Mouse (Mus musculus): ENCODE results near the gene a. TPM values are rescaled to one million over a fixed set of nuclear protein-coding genes. Genes with fewer than 3 reads are reported as not detected.
"Not testable (repeated sequence)": the region's sequence is repeated elsewhere in the genome, so short reads cannot be mapped to it uniquely, and the experiment has no call there.

Gene a
- polyA plus RNA-seq, 1 experiment, result 1.0 TPM

DNA sequence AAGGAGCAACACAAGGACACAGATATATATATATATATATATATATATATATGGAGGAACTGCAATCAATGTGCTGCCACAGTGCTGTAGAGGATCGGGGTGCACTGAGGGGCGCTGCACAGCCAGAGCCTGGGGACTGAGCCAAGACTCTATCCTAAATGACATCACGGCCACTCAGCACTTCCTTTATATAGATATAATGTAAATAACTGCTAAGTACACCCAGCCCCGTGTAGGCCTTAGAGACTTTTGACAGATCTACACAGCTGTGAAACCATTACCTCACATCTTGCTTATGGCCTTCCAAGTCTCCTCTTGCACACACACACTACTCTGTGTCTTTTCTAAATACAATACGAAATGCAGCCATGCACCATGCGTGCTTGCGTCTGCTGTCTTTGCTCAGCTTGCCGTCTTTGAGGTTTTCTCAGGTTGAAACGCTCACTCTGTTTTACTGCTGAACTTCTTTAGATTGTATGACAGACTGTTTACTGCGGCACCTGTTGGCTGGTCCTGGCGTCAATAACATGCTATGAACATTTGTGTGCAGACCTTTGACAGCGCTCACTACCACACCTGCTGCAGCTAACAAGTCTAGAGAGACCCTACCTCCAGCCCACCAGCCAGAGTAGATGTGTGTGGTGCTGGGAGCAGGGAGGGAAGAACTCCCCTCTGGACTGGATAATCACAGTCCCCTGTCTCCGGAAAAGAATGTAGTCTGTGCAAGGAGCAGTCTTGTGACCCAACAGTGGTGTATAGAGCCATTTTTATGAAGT, 126.9 kb downstream of the a start:
- DNase-seq (ENCODE audit: extremely low spot score in 1 of 2, low spot score in 1 of 2), result no peak

DNA sequence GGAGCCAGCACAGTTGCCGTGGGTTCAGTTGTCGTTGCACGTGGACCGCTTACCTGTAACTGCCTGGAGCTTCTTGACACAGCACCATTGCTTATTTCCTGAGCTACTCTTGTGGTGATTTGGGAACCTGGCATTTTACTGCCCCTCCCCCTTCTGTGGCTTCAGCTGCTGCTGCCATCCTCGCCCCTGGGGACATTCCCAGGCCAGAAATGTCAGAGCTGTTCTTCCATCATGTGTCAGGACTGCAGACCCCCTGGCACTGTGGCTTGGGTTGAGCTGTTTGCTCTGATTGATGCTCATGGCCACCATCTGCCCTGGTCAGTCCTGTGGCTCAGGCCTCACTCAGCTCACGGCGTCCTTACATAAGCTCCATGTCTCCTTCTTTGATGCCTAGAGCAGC, 129.7 kb downstream of the a start:
- DNase-seq (ENCODE audit: extremely low spot score in 1 of 2, low spot score in 1 of 2), result no peak

DNA sequence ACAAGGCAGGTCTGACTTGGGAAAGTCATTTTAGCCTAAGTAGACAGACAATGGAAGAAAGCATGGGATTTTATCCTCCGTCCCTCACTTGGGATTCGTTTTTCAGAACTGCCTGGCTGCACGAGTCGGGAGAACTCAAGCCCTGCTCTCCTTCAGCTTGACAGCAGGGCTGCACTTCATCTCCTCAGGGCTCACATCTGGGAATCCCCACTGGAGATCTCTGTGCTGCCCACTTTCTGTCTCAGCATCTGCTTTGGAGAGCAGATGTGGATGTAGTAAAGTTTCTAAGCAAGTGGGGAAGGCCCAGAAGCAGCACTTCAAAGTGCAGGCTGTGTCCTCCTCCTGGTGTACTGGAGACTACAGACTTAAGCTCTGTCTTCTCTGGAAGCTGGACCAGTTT, 130.9 kb downstream of the a start:
- not testable (repeated sequence) for DNase-seq (ENCODE audit: extremely low spot score in 1 of 2, low spot score in 1 of 2)

DNA sequence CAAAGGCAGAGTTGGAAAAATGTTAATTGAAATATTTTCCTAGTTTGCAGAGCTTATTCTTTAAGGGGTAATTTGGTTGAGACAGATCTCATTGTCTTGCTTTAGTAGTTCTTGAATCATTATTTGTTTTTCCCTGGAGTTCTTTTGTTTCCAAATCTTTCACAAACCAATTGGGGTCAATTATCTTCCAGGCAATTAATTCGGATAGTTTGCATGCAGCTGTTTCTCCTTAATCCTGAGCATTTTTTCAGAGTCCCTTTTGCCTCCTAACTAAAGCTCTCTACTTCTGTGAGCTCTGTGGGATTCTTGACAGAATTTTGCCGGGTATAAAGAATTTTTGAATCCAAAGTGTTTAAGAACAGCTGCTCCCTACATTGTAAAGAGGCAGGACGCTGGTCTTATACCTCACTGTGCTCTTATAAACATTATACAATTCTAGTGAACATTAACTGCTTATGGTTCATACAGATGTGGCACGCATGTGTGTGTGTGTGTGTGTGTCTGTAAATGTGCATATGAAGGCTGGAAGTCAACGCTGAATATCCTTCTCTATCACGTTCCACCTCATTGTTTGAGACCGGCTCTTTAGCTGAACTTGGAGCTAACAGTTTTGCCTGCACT, 134.3 kb downstream of the a start:
- DNase-seq (ENCODE audit: extremely low spot score in 1 of 2, low spot score in 1 of 2), result peak in 1 of 2 experiments; percentile 4

DNA sequence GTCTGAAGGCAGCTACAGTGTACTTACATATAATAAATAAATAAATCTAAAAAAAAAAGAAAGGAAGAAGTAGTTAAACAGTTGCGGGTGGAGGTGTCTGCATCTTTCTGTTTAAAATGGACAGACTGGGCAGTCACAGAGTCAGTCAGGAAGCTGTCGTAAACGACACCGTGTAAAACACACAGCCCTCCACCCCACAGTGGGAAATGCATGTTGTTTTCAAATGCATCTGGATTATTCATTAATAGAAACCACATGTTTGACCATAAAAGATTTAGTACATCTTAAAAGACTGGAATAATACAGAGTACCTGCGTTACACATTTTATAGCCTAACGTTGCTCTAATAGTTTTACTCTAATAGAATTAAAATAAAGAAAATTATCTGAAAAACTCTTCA, 135.6 kb downstream of the a start:
- no peak for DNase-seq (ENCODE audit: extremely low spot score in 1 of 2, low spot score in 1 of 2)

DNA sequence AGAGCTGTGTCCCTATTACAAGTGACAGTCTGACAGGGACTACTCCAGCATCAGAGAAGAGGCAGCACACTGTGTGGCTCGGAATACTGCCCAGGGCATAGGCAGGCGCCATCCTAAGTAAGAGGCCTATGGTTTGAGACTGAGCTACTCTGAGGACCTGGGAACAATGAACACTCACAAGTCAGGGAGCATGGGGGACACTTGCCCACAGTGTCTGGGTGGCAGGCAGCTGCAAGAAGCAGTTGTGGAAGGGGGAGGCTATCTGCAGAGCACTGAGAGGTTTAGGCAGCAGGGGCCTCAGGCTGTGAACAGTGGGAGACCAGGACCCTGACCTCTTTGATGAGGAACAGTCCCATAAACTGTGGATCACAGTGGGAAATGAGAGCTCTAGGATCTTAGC, 137.1 kb downstream of the a start:
- no peak for DNase-seq (ENCODE audit: extremely low spot score in 1 of 2, low spot score in 1 of 2)

DNA sequence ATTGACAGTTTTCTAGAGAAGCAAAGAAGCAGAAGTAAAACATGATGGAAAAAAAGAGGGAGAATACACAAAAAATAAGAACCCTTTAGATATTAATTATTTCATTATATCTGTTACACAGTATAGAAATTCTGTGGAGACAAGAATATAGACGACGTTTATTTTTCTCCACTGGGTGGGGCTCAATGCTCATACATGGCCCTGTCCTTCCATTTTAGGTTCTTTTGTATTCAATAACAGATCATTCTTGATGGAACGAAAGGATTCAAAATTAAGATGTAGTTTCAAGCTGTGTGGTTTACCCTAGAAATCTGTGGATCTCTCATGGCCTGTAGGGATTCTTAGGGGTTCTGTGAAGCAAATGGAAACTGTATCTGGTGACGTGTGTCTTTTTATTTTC, 142.7 kb downstream of the a start:
- DNase-seq (ENCODE audit: extremely low spot score in 1 of 2, low spot score in 1 of 2), result peak in 1 of 2 experiments; percentile 33

DNA sequence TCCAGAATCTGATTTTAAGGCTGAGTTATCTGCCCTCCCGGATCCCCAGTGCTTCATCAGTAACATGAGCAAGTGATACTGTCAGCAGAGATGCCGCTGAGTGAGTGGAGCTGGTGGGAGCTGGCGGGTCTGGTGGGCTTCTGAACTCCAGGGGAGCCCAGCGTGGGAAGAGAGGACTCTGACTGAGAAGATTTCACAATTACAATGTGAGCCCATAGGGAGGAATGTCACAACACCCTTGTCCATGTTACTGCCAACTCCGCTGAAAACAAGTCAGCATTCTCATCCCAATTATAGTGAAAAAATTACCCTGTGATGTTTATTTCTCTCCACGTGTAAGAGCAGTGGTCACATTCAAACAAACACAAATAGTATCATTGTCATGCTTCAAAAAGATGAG, 144.9 kb downstream of the a start:
- no peak for DNase-seq (ENCODE audit: extremely low spot score in 1 of 2, low spot score in 1 of 2)

DNA sequence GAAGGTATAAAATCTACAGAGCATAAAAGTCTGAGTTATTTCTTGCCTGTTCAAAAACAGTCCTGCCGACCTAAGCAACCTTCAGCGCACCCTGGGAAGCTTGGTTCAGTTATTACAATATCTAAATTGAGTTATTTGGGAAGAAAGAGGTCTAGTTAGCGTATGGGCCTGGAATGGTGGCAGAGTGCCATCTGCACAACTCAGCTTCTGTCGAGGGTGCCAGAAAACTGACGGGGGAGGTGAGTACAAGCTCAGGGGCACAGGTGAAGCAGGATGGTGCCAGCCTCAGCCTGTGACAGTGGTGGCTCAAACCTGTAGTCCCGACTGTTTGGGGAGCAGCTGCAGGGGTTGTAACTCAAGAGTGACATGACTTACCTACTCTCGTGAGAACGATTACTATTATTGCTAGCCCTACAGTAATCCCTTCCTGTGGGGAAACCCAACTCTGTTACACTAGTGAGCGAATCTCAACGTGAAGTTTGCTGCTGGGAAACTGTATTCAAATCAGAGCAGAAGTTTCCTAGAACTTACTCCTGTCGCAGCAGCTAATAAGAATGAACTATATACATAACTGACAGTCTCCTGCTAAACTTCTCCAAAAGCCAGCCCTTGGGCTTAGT, 145.4 kb downstream of the a start:
- DNase-seq (ENCODE audit: extremely low spot score in 1 of 2, low spot score in 1 of 2), result no peak

DNA sequence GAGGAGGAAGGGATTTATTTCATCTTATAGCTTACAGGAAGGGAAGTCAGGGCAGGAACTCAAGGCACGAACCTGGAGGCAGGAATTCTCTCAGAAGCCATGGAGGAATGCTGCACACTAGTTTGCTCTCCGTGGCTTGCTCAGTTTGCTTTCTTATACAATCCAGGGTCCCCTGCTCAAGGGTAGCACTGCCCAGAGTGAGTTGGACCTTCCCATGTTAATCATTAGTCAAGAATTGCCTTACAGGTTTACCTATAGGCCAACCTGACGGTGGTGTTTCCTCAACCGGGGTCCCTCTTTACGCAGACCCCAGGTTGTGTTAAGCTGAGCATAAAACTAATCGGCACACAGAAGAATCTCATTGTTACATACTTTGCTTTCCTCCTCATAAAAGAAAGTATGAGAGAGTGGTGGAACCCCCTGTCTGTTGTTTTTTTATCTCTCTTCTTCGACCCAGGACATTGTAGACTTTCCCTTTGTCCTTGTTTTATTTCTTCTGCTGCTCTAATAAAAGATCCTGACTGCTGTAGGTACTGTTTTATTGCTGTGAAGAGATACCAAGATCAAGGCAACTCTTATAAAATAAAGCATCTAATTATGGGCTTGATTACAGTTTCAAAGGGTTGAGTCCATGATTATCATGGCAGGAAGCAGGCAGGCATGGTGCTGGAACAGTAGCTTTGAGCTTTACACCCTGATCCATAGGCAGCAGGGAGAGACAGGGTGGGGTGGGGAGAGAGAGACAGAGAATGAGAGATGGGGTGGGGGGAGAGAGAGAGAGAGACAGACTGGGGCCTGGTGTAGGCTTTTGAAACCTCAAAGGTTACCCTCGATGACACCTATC, 146.6 kb downstream of the a start:
- DNase-seq (ENCODE audit: extremely low spot score in 1 of 2, low spot score in 1 of 2), result no peak

DNA sequence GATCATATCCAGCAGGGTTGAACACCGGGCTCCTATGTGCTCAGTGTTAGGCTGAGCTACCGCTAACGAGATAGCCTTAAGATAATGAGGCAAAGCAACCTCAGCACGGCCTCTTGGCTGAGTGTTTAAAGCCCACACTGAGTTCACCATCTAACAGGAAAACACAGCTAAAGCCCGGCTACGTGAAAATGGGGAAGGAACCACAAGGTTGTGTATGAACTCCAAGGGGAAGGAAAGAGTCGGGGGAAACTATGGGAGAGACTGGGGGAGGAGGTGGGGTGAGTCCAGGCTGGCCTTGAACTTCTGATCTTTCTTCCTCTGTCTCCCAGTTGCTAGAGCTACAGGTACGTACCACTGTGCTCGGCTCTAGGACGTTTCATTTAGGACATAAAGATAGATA, 150.8 kb downstream of the a start:
- no peak for DNase-seq (ENCODE audit: extremely low spot score in 1 of 2, low spot score in 1 of 2)

DNA sequence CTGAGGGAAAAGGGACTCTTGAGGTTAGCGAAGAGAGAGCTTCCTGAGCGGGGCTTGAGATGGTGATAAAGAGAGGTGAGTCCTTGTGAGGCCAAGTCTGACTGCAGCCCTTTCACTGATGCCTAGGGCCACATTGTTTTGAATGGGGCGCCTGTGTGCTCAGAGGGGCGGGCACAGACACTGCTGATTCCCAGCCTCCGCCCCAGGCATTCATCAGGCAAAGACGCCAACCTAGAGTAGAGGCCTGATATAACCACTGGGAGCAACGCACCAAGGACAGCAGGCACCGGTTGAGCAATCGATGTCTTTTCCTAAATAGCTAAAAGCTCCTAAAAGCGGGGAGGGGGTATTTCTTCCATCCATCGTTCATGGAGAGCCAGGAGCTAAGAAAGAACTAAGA, 151.3 kb downstream of the a start:
- no peak for DNase-seq (ENCODE audit: extremely low spot score in 1 of 2, low spot score in 1 of 2)

DNA sequence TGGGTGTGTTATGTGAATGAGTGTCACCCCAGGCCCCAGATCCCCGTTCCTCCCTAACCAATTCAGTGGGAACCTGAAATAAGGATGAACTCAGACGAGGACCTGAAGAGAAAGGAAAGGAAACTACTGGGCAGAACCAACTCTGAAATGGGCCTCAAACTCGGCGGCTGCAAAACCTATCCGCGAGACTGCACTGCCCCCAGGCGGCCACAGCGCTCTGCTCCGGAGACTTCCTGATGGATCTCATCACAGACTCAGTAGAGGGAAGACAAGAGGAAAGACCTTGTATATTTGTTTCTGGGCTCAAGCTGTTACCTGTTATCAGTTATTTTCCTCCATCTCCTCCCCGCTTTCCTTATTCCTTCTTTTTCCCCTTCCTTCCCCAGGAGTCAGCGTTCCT, 151.9 kb downstream of the a start:
- peak; percentile 29 to 89 for DNase-seq (ENCODE audit: extremely low spot score in 1 of 2, low spot score in 1 of 2)

DNA sequence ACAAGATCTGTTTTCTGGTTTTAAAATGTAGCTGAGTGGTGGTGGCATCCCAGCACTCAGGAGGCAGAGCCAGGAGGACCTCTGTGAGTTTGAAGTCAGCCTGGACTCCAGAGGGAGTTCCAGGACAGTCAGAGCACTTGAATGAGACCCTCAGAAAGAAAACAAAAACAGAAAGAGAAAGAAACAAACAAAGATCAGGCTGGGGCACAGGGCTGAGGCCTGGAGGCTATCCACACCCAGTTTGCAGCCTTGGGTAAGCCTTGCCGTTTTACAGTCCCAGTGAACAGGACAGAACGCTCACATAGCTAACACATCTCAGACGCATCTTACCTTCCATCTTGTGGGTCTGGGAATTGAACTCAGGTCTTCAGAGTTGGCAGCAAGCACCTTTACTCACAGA, 155.7 kb downstream of the a start:
- DNase-seq (ENCODE audit: extremely low spot score in 1 of 2, low spot score in 1 of 2), result no peak

DNA sequence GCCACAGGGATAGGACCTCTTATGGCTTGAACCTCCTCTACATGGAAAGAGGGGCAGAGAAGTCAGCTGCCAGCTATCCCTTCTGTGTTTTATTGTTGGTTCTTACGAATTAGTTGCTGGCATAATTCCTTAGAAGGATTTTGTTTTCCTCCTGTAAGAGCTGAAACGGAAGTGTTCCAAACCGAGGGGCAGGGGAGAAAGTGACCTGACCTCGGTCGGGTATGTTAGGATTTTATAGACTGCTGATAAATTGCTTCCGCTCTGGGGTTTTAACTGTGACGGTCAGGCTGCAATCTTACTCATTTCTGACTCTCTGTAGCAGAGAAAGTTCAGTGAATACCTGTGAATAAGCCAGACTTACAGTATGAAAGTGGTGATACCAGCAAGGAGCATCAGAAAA, 158.2 kb downstream of the a start:
- no peak for DNase-seq (ENCODE audit: extremely low spot score in 1 of 2, low spot score in 1 of 2)

DNA sequence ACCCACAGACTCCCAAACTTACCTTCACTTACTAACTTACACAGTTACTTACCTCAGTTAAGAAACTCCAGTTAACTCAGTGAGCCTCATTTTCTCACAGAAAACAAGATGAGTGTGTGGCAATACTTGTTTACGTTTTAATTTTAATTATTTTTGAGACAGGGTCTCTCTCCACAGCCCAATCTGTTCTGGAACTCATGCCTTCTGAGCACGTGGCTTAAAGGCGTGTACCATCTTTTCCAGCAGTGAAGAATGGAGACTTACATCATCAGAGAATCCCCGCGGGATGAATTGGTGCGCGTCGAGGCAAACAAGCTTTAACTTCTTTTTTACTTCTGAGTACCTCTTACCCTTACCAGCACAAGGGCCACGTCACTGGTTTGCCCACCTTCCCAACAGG, 158.7 kb downstream of the a start:
- no peak for DNase-seq (ENCODE audit: extremely low spot score in 1 of 2, low spot score in 1 of 2)

DNA sequence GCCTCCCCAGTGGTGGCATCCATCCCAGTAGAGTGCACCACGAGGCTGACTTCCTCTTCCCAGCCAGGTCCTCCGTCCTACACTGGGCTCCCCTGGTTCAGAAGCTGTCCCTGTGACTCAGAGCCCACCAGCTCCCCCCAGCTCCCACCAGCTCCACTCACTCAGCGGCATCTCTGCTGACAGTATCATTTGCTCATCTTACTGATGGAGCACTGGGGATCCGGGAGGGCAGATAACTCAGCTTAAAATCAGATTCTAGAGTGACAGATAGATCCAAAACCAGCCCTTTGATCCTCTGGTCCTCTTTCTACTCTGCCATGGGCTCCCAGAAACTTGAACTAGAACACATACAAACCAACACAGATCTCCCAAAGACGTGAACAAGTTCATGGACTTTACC, 159.4 kb downstream of the a start:
- no peak for DNase-seq (ENCODE audit: extremely low spot score in 1 of 2, low spot score in 1 of 2)

DNA sequence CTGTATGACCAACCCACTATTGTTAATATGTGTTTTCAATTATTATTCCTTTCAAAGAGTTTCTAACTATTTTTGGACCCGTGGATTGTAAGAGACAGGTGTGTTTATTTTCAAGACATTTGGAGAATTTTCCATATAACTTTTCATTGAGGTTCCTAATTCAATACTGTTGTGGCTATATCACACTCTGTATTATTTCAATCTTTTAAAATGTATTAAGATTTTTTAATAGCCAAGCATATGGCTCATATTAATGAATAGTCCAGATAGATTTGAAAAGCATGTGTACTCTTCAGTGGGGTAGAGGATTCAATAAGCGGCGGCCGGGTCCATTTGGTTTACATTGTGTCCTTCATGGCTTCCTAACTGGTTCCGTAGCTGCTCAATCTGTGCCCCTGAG, 168.3 kb downstream of the a start:
- DNase-seq (ENCODE audit: extremely low spot score in 1 of 2, low spot score in 1 of 2), result no peak

DNA sequence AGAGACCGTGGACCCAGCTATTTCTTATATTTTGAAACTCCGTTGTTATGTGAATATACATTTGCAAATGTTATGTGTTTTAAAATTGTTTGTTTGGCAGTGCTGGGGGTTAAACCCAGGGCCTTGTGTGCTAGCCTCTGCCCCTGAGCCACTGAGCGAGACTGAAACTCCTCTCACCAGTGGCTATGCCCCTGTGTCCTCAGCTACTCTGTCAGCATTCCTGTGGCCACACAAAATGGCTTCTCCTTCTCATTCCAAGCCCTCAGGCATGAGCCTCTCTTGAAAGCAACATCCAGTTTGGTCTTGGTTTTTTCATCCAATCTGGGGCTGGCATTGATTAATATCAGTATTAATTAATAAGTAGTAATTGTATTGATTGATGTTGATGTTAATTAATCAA, 168.7 kb downstream of the a start:
- DNase-seq (ENCODE audit: extremely low spot score in 1 of 2, low spot score in 1 of 2), result no peak

DNA sequence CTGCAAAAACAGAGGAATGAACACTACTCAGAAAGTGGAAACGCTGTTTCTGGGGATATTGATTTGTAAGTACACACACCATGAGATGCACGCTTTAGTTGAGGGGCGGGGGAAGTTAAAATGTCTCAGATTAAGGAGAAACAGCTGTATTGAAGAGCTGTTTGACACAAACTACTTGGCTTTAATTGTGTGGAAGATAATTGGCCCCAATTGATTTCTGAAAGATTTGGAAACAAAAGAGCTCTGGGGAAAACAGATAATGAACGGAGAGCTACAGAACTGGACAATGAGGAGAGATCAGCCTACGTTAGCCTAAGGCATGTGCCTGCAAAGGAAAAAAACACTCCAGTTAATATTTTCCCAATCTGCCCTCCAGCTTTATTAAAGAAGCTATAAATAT, 172.0 kb downstream of the a start:
- no peak for DNase-seq (ENCODE audit: extremely low spot score in 1 of 2, low spot score in 1 of 2)

DNA sequence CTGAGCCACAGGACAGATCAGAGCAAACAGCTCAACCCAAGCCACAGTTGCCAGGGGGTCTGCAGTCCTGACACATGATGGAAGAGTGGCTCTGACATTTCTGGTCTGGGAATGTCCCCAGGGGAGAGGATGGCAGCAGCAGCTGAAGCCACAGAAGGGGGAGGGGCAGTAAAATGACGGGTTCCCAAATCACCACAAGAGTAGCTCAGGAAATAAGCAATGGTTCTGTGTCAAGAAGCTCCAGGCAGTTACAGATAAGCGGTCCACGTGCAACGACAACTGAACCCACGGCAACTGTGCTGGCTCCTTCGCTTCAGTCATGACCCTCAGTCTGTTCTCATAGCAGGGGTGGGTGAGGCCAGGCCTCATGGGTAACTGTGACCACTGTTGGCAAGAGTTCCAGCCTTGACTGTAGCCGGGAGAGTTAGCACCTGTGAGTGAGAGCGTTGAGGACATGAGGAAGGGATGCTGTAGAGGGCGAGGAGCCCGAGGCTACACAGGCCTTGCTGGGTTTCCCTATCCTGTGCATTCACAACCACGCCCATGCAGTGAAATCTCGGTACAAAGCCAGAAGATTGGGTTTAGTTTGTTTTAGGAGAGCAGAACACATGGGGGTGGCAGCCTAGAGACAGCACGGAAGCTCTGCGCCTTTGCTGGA, 178.7 kb downstream of the a start:
- DNase-seq (ENCODE audit: extremely low spot score in 1 of 2, low spot score in 1 of 2), result not testable (repeated sequence)
